Mouse (Mus musculus) activated CD4-positive, CD25-positive, alpha-beta regulatory T cell (primary cell): Measurements from ENCODE around the gene Prdx2. TPM values are rescaled to one million over a fixed set of nuclear protein-coding genes. Genes with fewer than 3 reads are reported as not detected.

Source experiments
- polyA plus RNA-seq, 2 experiments: library from polyadenylated mRNA; unstranded; fragments of 100-300 nt; shearing (Covaris generic); gene quantifications; one replicate each; pipeline ENCODE4 v1.2.1; 2017

Gene Prdx2
- 100 to 1,000 TPM; 205 to 213 TPM for polyA plus RNA-seq

GRCm38 (mm10) chr8:84969241-84970134 is at the start of gene Prdx2, which contains the start of the genes Gm49661 and Rnaseh2a:
Gene Prdx2, plus strand, starts transcription at chr8:84969587.
Gene Gm49661, minus strand, starts transcription at chr8:84969433.
Gene Rnaseh2a, minus strand, starts transcription at chr8:84969767.

GRCm38 (mm10) chr8:84936962-84937546 is 32.3 kb upstream of the Prdx2 start, which contains the start of gene Mast1:
Gene Mast1, minus strand, starts transcription at chr8:84937359.

GRCm38 (mm10) chr8:84946528-84947240 is 22.7 kb upstream of the Prdx2 start, which contains the start of gene Rtbdn:
Gene Rtbdn, plus strand, starts transcription at chr8:84946991.

GRCm38 (mm10) chr8:84978248-84978940 is 9.0 kb downstream of the Prdx2 start, which contains the start of gene Junb:
Gene Junb, minus strand, starts transcription at chr8:84978718.

GRCm38 (mm10) chr8:84990349-84990748 is 21.0 kb downstream of the Prdx2 start, which contains the start of gene Hook2:
Gene Hook2, plus strand, starts transcription at chr8:84990603.

GRCm38 (mm10) chr8:85014431-85014830 is 45.0 kb downstream of the Prdx2 start, which contains the start of gene Best2:
Gene Best2, minus strand, starts transcription at chr8:85014531.

Other genes with a start within 250 kb of the Prdx2 start
- gene G430095P16Rik, start 246.6 kb upstream of the Prdx2 start, polyA plus RNA-seq: 10 to 100 TPM; 23.8 to 35.4 TPM
- gene Nfix, start 169.2 kb upstream of the Prdx2 start, polyA plus RNA-seq: 10 to 100 TPM in 1 of 2 experiments, 1 to 10 TPM in 1; 4.1 to 12.3 TPM
- 1 to 10 TPM; 3.3 to 4.2 TPM for gene Dand5, start 146.8 kb upstream of the Prdx2 start, polyA plus RNA-seq
- 10 to 100 TPM; 29.7 to 37.9 TPM for gene Gadd45gip1, start 138.1 kb upstream of the Prdx2 start, polyA plus RNA-seq
- gene Rad23a, start 128.9 kb upstream of the Prdx2 start, polyA plus RNA-seq: 100 to 1,000 TPM; 159 to 183 TPM
- 100 to 1,000 TPM; 378 to 630 TPM for gene Calr, start 122.7 kb upstream of the Prdx2 start, polyA plus RNA-seq
- 10 to 100 TPM; 78.3 to 79.8 TPM for gene Farsa, start 112.6 kb upstream of the Prdx2 start, polyA plus RNA-seq
- 10 to 100 TPM in 1 of 2 experiments, 1 to 10 TPM in 1; 9.1 to 16.8 TPM for gene Syce2, start 97.5 kb upstream of the Prdx2 start, polyA plus RNA-seq
- gene Gcdh, start 75.7 kb upstream of the Prdx2 start, polyA plus RNA-seq: 10 to 100 TPM; 22.2 to 31.5 TPM
- gene Klf1, start 67.7 kb upstream of the Prdx2 start, polyA plus RNA-seq: 1 to 10 TPM; 1.3 to 3.6 TPM
- 10 to 100 TPM in 1 of 2 experiments, 1 to 10 TPM in 1; 6.1 to 11.9 TPM for gene Dnase2a, start 61.0 kb upstream of the Prdx2 start, polyA plus RNA-seq
- gene Mast1, start 32.2 kb upstream of the Prdx2 start, polyA plus RNA-seq: 1 to 10 TPM in 1 of 2 experiments, under 1 TPM in 1; 0.62 to 1.2 TPM
- under 1 TPM in 1 of 2 experiments, not detected in 1; 0.21 TPM for gene Rtbdn, start 22.6 kb upstream of the Prdx2 start, polyA plus RNA-seq
- not detected for gene Gm49661, start 154 bp upstream of the Prdx2 start, polyA plus RNA-seq
- 10 to 100 TPM; 80.7 to 89.0 TPM for gene Rnaseh2a, start 180 bp downstream of the Prdx2 start, polyA plus RNA-seq
- gene Junb, start 9.1 kb downstream of the Prdx2 start, polyA plus RNA-seq: 100 to 1,000 TPM; 294 to 399 TPM
- gene Hook2, start 21.0 kb downstream of the Prdx2 start, polyA plus RNA-seq: 10 to 100 TPM in 1 of 2 experiments, 1 to 10 TPM in 1; 9.5 to 11.1 TPM
- gene Best2, start 44.9 kb downstream of the Prdx2 start, polyA plus RNA-seq: not detected
- 10 to 100 TPM; 53.6 to 65.3 TPM for gene Asna1, start 55.7 kb downstream of the Prdx2 start, polyA plus RNA-seq
- gene Trir, start 57.2 kb downstream of the Prdx2 start, polyA plus RNA-seq: 100 to 1,000 TPM; 248 to 252 TPM
- gene Tnpo2, start 67.3 kb downstream of the Prdx2 start, polyA plus RNA-seq: 10 to 100 TPM; 20.7 to 25.3 TPM
- gene Fbxw9, start 90.5 kb downstream of the Prdx2 start, polyA plus RNA-seq: 1 to 10 TPM; 4.5 to 7.0 TPM
- 1 to 10 TPM; 1.5 to 2.8 TPM for gene Gm5741, start 98.4 kb downstream of the Prdx2 start, polyA plus RNA-seq
- 100 to 1,000 TPM in 1 of 2 experiments, 10 to 100 TPM in 1; 77.6 to 102 TPM for gene Dhps, start 102.2 kb downstream of the Prdx2 start, polyA plus RNA-seq
- 100 to 1,000 TPM; 158 to 186 TPM for gene Wdr83os, start 111.2 kb downstream of the Prdx2 start, polyA plus RNA-seq
- gene Wdr83, start 111.7 kb downstream of the Prdx2 start, polyA plus RNA-seq: 10 to 100 TPM; 35.2 to 42.7 TPM
- gene Man2b1, start 113.7 kb downstream of the Prdx2 start, polyA plus RNA-seq: 100 to 1,000 TPM; 104 to 165 TPM
- gene Zfp791, start 153.5 kb downstream of the Prdx2 start, polyA plus RNA-seq: under 1 TPM in 1 of 2 experiments, not detected in 1; 0.17 TPM
- under 1 TPM; 0.10 to 0.28 TPM for gene Cks1brt, start 182.3 kb downstream of the Prdx2 start, polyA plus RNA-seq